Mouse (Mus musculus): Measurements from ENCODE around the gene Rrh. TPM values are rescaled to one million over a fixed set of nuclear protein-coding genes. Genes with fewer than 3 reads are reported as not detected.
"Not testable (repeated sequence)": the region's sequence is repeated elsewhere in the genome, so short reads cannot be mapped to it uniquely, and the experiment has no call there.

Gene Rrh
- total RNA-seq, 1 experiment from 2014 or later = 1.5 TPM

- no peak for ATAC-seq (ENCODE audit: extremely low read depth, insufficient number of reproducible peaks, low FRiP score, poor library complexity, severe bottlenecking)
These were observed 23.8 kb downstream of the Rrh start for GRCm38 (mm10) chr3:129798551-129798950.

GRCm38 (mm10) chr3:129797341-129797740 is 25.0 kb downstream of the Rrh start:
- no peak for ATAC-seq (ENCODE audit: extremely low read depth, insufficient number of reproducible peaks, low FRiP score, poor library complexity, severe bottlenecking)

DNA sequence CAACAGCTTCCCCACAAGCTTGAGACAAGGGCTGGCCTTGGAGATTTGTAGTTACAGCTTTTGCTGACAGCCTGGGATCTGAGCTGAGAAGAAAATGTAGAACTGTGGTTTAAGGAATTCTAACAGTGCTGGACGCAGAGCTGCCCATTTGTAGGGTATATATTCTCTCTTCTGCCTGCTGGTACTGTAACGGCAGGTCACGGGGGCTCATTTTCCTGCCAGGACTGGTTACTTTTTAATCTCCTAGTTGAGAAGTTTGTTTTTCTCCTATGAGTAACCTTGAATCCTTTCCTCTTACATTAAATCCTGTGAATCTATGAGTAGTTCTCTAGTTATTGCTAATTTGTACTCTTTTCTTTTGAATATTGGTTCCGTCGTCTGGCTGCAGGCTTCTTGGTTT is 28.6 kb downstream of the Rrh start:
- no peak for ATAC-seq (ENCODE audit: extremely low read depth, insufficient number of reproducible peaks, low FRiP score, poor library complexity, severe bottlenecking)

DNA sequence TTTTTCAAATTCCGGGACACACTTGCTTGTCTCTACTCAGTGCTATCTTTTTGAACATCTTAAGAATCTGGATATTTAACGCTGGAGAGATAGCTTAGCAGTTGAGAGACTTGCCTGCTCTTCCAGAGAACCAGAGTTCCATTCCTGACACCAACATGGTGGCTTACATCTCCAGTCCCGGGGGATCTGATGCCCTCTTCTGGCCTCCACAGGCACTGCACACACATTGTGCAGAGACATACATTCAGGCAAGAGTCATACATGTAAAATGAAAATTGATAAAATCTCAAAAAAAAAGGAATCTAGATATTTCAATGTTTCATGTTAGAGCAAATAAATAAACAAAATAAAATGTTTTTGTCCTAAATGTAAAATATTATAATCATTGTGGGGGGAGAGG is 39.6 kb downstream of the Rrh start:
- ATAC-seq (ENCODE audit: extremely low read depth, insufficient number of reproducible peaks, low FRiP score, poor library complexity, severe bottlenecking) = no peak

GRCm38 (mm10) chr3:129781435-129781834 is 41.0 kb downstream of the Rrh start:
- no peak for ATAC-seq (ENCODE audit: extremely low read depth, insufficient number of reproducible peaks, low FRiP score, poor library complexity, severe bottlenecking)

GRCm38 (mm10) chr3:129771210-129771609 is 51.2 kb downstream of the Rrh start:
- no peak for ATAC-seq (ENCODE audit: extremely low read depth, insufficient number of reproducible peaks, low FRiP score, poor library complexity, severe bottlenecking)

- ATAC-seq (ENCODE audit: extremely low read depth, insufficient number of reproducible peaks, low FRiP score, poor library complexity, severe bottlenecking) = no peak
These were observed 55.2 kb downstream of the Rrh start for GRCm38 (mm10) chr3:129766971-129767794.

DNA sequence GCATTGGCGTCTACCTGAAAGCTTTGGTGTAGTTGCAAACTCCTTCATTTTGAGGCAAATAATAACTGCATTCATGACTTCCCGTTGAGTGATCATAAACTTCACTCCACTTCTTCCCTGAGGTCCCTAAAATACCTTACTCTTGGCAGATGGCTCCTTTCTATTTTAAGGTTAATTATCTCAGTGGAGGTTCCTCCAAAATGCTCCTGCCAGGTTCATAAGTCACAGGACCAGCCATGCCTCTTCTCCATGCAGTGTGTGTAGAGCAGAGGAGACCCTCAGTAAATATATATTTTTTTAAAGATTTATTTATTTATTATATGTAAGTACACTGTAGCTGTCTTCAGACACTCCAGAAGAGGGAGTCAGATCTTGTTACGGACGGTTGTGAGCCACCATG is 56.3 kb downstream of the Rrh start:
- ATAC-seq (ENCODE audit: extremely low read depth, insufficient number of reproducible peaks, low FRiP score, poor library complexity, severe bottlenecking) = no peak

DNA sequence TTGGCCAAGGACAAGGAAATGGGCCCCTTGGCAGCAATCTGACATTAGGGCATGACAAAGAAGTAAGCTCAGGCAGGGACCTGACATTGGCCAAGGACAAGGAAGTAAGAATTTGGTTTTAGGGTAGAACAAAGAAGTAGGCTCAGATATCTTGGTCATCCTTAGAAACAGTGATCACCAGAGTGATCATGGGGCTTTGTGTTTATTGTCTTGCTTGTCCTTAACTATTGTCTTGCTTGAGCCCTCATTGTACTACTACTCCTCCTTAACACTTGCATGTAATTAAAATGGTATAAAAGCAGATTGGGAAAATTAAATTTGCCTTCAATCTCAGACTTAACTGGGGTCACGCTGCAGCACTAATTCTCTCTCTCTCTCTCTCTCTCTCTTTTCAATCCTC is 64.8 kb downstream of the Rrh start:
- not testable (repeated sequence) for ATAC-seq (ENCODE audit: extremely low read depth, insufficient number of reproducible peaks, low FRiP score, poor library complexity, severe bottlenecking)

- no peak for ATAC-seq (ENCODE audit: extremely low read depth, insufficient number of reproducible peaks, low FRiP score, poor library complexity, severe bottlenecking)
These were observed 67.5 kb downstream of the Rrh start, which contains the start of gene Egf for GRCm38 (mm10) chr3:129754650-129755604. Gene Egf, minus strand, starts transcription at chr3:129755316.

Other genes with a start within 250 kb of the Rrh start
- gene Egf, start 67.3 kb downstream of the Rrh start, total RNA-seq (2017) = 2.0 and 2.1 TPM in 2 replicates
- gene Lrit3, start 18.6 kb downstream of the Rrh start, total RNA-seq (2017) = not detected in 2 replicates
- gene Gar1, start 8.8 kb upstream of the Rrh start, total RNA-seq (2017) = 4.1 and 6.3 TPM in 2 replicates
- gene Cfi, start 13.3 kb upstream of the Rrh start, total RNA-seq (2017) = not detected in 2 replicates
- 7.1 TPM in 2 replicates for gene Pla2g12a, start 56.0 kb upstream of the Rrh start, total RNA-seq (2017)
- 11.8 and 15.9 TPM in 2 replicates for gene Casp6, start 78.8 kb upstream of the Rrh start, total RNA-seq (2017)
- 4.7 and 4.9 TPM in 2 replicates for gene Mcub, start 147.6 kb upstream of the Rrh start, total RNA-seq (2017)
- 93.3 and 103 TPM in 2 replicates for gene Sec24b, start 239.0 kb upstream of the Rrh start, total RNA-seq (2017)